Mouse (Mus musculus): ENCODE results near the gene Ddx11.

Gene Ddx11

GRCm38 (mm10) chr17:66123066-66123815, at the start of gene Ddx11:
TSS of gene Ddx11 (plus strand) at chr17:66123520.
- peak; percentile 88 for DNase-seq (ENCODE audit: low spot score)

- peak; percentile 20 for DNase-seq (ENCODE audit: low spot score)
Observed at GRCm38 (mm10) chr17:66073971-66074370, 49.3 kb upstream of the Ddx11 start.

GRCm38 (mm10) chr17:66075827-66076173, 47.5 kb upstream of the Ddx11 start:
- DNase-seq (ENCODE audit: low spot score): no peak

- DNase-seq (ENCODE audit: low spot score): peak; percentile 31
Observed at GRCm38 (mm10) chr17:66076174-66076927, 47.0 kb upstream of the Ddx11 start.

DNA sequence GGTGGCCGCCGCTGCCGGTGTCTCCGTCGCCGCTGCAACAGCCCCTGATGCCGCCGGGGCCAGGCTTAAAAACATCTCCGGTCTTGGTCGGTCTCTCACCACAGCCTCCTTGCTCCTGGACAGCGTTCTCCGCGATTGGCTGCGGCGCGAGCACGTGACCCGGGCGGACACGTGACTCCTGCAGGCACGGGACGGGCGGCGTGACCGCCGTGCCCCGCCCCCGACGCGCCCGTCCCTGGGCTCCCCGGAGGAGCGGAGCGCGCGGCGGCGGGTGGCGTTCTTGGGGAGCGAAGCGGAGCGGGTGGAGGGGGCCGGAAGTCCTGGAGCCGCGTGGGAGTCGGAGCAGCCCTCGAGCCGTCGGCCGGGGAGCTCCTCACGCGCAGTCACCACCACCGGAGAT, 46.4 kb upstream of the Ddx11 start, which contains the start of gene Ankrd12:
Ankrd12 (minus strand) TSS at position 156 of the 400 bp plus-strand sequence.
- peak; percentile 95 for DNase-seq (ENCODE audit: low spot score)

GRCm38 (mm10) chr17:66077437-66077850, 45.9 kb upstream of the Ddx11 start:
- DNase-seq (ENCODE audit: low spot score): no peak

DNA sequence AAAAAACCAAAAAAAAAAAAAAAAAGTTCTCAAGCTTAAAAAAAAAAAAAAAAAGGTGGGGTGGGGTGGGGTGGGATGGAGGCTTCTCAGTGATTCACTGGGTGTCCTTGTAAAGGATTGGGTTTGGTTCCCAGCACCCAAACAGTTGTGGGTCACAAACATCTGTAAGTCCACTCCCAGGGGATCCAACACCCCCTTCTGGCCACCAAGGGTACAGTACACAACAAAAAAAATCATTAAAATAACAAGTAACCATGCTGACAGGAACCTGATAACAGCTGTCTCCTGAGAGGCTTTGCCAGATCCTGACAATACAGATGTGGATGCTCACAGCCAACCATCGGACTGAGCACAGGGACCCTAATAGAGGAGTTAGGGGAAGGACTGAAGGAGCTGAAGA, 38.8 kb upstream of the Ddx11 start:
- DNase-seq (ENCODE audit: low spot score): no peak

GRCm38 (mm10) chr17:66085038-66085437, 38.3 kb upstream of the Ddx11 start:
- DNase-seq (ENCODE audit: low spot score): no peak

GRCm38 (mm10) chr17:66090251-66090650, 33.1 kb upstream of the Ddx11 start:
- no peak for DNase-seq (ENCODE audit: low spot score)

DNA sequence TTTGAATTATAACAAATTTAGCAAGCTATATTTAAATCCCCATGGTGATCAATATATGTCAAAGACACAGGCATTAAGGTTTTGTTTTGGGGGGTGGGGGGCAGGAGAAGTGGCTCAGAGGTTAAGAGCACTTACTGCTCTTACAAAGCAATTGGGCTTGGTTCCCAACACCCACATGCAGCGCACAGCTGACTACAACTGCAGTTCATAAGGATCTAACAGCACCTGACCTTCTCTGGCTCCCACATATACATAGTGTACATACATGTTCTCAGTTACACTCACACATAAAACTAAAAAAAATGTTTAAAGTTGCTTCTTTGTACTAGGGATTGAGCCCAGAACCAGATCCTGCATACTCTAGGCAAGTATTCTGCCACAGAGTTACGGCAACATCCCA, 31.9 kb upstream of the Ddx11 start:
- DNase-seq (ENCODE audit: low spot score): no peak

GRCm38 (mm10) chr17:66092065-66092464, 31.3 kb upstream of the Ddx11 start:
- DNase-seq (ENCODE audit: low spot score): no peak

GRCm38 (mm10) chr17:66092664-66093063, 30.7 kb upstream of the Ddx11 start:
- DNase-seq (ENCODE audit: low spot score): no peak

DNA sequence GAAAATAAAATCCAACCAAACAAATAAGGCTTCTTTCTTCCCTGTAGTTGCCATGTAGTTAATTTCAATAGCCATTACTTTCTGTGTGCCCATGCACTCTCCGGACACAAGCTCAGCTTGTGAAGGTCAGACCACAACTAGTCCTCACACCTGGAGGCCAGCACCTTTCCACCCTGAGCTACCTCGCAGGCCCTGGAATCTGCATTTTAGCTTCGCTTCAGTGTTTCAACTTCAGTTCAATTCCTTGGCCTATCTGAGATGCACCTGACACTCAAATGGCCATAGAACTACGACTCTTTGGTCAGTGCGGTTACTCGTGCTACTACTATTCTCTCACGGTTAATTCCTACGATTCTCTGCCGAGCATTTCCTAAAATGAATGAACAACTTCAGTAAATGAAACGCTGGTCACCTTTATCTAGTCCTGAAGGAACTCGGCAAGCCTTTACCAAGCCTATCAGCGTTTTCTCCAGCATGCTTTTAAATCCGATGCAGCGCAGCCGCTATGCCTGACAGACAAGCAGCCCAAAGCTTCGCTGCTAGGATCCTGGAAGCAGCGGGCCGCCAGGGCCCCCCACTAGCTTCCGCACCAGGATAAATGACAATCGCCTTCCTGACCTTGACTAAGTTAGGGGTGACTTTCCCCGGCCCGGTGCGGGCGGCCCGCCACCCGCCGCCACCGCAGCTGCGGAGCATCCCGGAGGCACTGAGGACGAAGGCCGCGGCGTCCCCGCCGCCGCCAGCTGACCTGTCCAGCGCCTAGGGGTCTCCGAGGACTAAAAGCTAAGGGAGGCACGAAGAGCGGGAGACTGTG, 22.5 kb upstream of the Ddx11 start:
- no peak for DNase-seq (ENCODE audit: low spot score)

DNA sequence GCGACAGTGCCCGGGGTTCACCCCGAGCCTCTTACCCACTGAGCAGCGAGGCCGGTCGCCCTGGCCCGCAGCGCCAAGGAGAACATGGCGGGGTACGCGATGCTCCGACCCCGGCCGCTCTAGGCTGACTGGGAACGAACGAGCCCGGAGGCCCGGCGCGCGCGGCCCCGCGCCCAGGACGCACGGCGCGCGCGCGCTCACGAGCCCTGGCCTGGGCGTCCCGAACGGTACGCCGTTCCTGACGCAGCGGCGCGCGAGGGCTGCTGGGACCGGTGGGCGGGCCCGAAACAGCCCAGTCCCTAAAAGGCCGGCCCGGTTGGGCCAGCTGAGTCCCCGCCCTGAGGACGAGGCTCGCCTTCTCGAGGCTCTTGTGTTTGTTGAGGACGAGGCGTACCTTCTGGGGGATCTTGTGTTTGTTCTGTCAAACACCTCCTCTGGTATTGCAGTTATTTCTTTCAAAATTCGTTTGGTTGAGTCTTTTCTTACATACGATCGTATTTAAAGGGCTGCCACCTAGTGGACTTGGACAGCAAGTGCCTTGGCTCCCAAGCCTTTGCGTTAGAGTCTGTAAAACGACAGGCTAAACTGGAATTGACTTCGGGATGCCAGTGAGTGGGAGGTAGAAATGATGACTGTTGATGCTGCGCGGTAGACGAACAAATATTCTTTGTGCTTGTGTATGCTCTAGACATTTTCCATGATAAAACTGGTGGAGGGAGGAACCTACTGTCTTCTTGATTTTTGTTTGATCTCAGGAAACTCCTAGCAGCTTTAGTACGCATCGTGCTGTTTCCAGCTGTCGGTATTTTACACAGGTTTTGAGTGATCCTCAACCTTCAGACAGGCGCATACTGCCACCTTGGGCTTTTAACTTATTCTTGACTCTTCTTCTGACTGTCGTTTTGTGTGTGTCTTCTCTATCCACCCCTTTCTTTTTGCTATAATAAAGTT, 21.7 kb upstream of the Ddx11 start, which contains the start of gene Ndufv2:
Ndufv2 (minus strand) TSS at position 180 of the 951 bp plus-strand sequence.
- DNase-seq (ENCODE audit: low spot score): peak; percentile 92

DNA sequence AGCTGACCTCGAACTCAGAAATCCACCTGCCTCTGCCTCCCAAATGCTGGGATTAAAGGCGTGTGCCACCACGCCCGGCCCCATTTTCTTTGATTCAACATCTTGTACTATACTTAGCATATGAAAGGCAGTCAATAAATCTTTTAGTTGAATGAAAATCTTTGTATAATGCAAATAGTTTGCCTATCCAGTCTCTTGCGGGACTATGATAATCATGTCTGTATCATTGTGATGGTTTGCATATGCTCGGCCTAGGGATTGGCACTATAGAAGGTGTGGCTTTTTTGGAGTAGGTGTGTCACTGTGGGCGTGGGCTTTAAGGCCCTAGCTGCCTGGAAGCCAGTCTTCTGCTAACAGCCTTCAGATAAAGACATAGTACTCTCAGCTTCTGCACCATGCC, 19.2 kb upstream of the Ddx11 start:
- no peak for DNase-seq (ENCODE audit: low spot score)

GRCm38 (mm10) chr17:66106601-66107267, 16.6 kb upstream of the Ddx11 start:
- peak; percentile 71 for DNase-seq (ENCODE audit: low spot score)

GRCm38 (mm10) chr17:66107466-66107865, 15.9 kb upstream of the Ddx11 start:
- no peak for DNase-seq (ENCODE audit: low spot score)

DNA sequence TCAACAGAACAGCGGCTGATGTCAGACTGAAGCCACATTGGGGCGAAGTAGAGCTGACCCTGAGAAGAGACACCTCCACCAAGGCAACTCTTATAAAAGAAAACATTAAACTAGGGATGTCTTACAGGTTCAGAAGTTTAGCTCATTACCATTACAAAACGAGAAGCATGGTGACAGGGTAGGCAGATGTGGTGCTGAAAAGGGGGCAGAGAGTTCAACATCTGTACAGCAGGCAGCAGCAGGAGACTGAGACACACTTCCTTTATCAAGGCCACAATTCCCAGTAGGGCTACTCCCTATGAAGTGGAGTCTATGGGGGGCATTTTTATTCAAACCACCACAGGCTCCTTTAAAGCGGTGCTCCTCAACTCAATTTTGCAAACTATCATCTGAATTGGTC, 15.1 kb upstream of the Ddx11 start:
- DNase-seq (ENCODE audit: low spot score): no peak

DNA sequence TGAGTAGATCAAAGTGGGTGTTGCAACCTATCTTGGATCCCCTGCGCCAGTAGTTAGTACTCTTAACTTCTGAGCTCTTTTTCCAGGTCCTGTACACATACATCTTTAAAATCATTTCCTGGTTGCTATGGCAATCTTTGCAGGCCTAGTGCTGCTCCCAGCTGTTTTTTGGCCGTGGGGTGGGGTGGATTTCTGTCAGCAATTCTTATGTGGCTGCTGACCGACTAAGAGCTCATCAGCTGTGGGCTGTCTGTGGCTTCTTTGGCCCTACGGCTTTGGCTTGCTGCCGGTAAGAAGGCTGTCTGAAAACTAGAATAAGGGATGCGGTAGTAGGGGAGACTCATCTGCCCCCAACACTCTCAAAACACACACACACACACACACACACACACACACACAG, 12.6 kb upstream of the Ddx11 start:
- DNase-seq (ENCODE audit: low spot score): no peak

DNA sequence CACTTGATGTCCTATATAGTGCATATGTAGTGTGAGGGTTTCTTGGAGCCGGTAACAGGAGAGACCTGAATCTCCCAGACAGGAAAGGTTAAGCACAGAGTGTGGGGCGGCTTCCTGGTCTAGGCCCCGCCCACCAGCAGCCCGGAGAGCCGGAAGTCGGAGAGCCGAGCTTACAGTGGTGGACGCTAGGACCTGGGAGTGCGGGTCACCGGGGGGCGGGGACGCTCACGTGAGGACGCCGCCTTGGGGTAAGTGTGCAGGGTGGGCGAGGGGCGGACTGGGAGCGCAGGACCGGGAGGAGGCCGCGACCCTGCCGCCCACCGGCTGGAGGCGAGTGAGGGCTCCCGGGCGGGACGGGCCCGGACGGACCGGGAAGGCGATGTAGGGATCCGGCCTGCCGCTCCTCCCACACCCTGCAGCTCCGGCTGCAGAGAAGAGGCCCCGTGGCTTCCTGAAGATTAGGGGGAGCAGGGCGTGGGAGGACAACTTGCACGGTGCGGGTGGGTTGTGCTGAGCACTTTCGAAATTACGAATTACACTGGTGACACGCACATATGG, 11.8 kb upstream of the Ddx11 start, which contains the start of gene Washc1:
Washc1 (plus strand) TSS at position 144 of the 558 bp plus-strand sequence.
- DNase-seq (ENCODE audit: low spot score): peak; percentile 86

All from T-cell, adult 2 months (primary cell).